Mouse (Mus musculus): ENCODE results near the gene Tbc1d20. TPM values are rescaled to one million over a fixed set of nuclear protein-coding genes. Genes with fewer than 3 reads are reported as not detected.

Tbc1d20 gene
- polyA plus RNA-seq, 1 experiment from 2014 or later: 17.9 TPM

DNA sequence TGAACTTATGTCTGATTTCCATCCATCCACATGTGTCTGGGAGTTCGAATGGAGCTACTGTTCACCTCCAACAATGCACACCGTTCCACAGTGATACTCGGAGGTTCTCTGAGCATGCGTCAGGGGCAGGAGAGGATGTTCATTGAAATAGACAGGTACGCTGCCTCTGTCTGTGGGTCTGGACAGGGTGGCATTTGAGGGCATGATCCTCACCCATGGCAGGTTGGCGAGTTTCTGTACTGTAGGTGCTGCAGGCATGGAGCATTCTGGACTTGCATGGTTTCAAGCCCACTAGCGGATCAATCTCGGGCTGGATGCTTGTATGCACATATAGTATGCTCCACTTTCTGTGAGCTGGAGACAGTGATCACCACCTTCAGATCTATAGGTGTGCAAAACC lies 67.6 kb downstream of the Tbc1d20 start:
- no peak for ATAC-seq
- Histone ChIP-seq H3K9me3 (replicated peaks) (0 out of 2 replicates have a peak, but pooled peaks cover 4% of the 10 kb centered on the region), H3K27ac (no peak overlapping the region), H3K9ac (no peak overlapping the region), H3K4me1 (peaks cover 12% of the 10 kb centered on the region), H3K4me2 (no peak overlapping the region), H3K27me3 (replicated peaks) (no peaks in the 10 kb centered on the region), H3K4me3 (no peak overlapping the region), H3K36me3 (no peaks in the 10 kb centered on the region)
- 70% methylated on average over 8 of the region's 8 CpGs for WGBS (ENCODE audit: insufficient replicate concordance)

Other genes starting within 250 kb of the Tbc1d20 start
- gene Scrt2, start 212.3 kb upstream of the Tbc1d20 start, polyA plus RNA-seq (2016; fragmentation: Nextera tagmentation; extraction: Ambion mirVana): not detected in 2 replicates
- 23.1 and 27.2 TPM in 2 replicates for gene Srxn1, start 188.3 kb upstream of the Tbc1d20 start, polyA plus RNA-seq (2016; fragmentation: Nextera tagmentation; extraction: Ambion mirVana)
- 0.42 and 0.94 TPM in 2 replicates for gene Tcf15, start 150.3 kb upstream of the Tbc1d20 start, polyA plus RNA-seq (2016; fragmentation: Nextera tagmentation; extraction: Ambion mirVana)
- gene Csnk2a1, start 67.0 kb upstream of the Tbc1d20 start, polyA plus RNA-seq (2016; fragmentation: Nextera tagmentation; extraction: Ambion mirVana): 44.0 and 48.8 TPM in 2 replicates
- gene Rbck1, start 38.8 kb downstream of the Tbc1d20 start, polyA plus RNA-seq (2016; fragmentation: Nextera tagmentation; extraction: Ambion mirVana): 67.4 and 69.6 TPM in 2 replicates
- 6.1 and 7.2 TPM in 2 replicates for gene Trib3, start 50.2 kb downstream of the Tbc1d20 start, polyA plus RNA-seq (2016; fragmentation: Nextera tagmentation; extraction: Ambion mirVana)
- 0.08 TPM in 1 of 2 replicates, not detected in the other for gene Nrsn2, start 82.8 kb downstream of the Tbc1d20 start, polyA plus RNA-seq (2016; fragmentation: Nextera tagmentation; extraction: Ambion mirVana)
- gene Sox12, start 104.2 kb downstream of the Tbc1d20 start, polyA plus RNA-seq (2016; fragmentation: Nextera tagmentation; extraction: Ambion mirVana): 3.5 and 3.7 TPM in 2 replicates
- 29.4 and 29.7 TPM in 2 replicates for gene Zcchc3, start 121.2 kb downstream of the Tbc1d20 start, polyA plus RNA-seq (2016; fragmentation: Nextera tagmentation; extraction: Ambion mirVana)
- gene 6820408C15Rik, start 121.8 kb downstream of the Tbc1d20 start, polyA plus RNA-seq (2016; fragmentation: Nextera tagmentation; extraction: Ambion mirVana): 0.27 and 0.35 TPM in 2 replicates
- gene Defb23, start 170.8 kb downstream of the Tbc1d20 start, polyA plus RNA-seq (2016; fragmentation: Nextera tagmentation; extraction: Ambion mirVana): not detected in 2 replicates
- not detected in 2 replicates for gene Defb20, start 183.2 kb downstream of the Tbc1d20 start, polyA plus RNA-seq (2016; fragmentation: Nextera tagmentation; extraction: Ambion mirVana)
- not detected in 2 replicates for gene Defb22, start 196.3 kb downstream of the Tbc1d20 start, polyA plus RNA-seq (2016; fragmentation: Nextera tagmentation; extraction: Ambion mirVana)
- gene Defb26, start 217.9 kb downstream of the Tbc1d20 start, polyA plus RNA-seq (2016; fragmentation: Nextera tagmentation; extraction: Ambion mirVana): not detected in 2 replicates
- not detected in 2 replicates for gene Defb28, start 224.4 kb downstream of the Tbc1d20 start, polyA plus RNA-seq (2016; fragmentation: Nextera tagmentation; extraction: Ambion mirVana)
- not detected in 2 replicates for gene Defb29, start 246.3 kb downstream of the Tbc1d20 start, polyA plus RNA-seq (2016; fragmentation: Nextera tagmentation; extraction: Ambion mirVana)